30 mouse cellular contexts compared by ENCODE assay signal in genomic region chr5:141847686-141848085, GRCm38 (mm10).
DNase-seq lines count a peak whose midpoint lies in the region; ATAC-seq and TF ChIP-seq lines count a peak whose summit lies in the region.
"Had no signal": no experiment of that assay in that cellular context is flagged by ENCODE, and none has a peak within 500 bp of the region (broad histone marks: within the 10 kb centered on the region; RNA-seq: fewer than 3 reads in every experiment).

No protein-coding gene starts in this region.

- H3K27me3 ChIP-seq in embryonic facial prominence, embryonic 14.5 days (replicated peaks; ENCODE audit: control insufficient read depth, insufficient read depth, low read length), result no peaks in the 10 kb centered on the region
- no peaks in the 10 kb centered on the region for H3K27me3 ChIP-seq in myocyte (ENCODE audit: control insufficient read depth, insufficient read depth, insufficient read length)
- no peaks in the 10 kb centered on the region for H3K27me3 ChIP-seq in forebrain, embryonic 16.5 days (replicated peaks; ENCODE audit: control insufficient read depth, insufficient read depth, low read length)
- H3K27me3 ChIP-seq: forebrain, embryonic 13.5 days; heart, embryonic 13.5 days had no signal

- H3ac ChIP-seq in myocyte (ENCODE audit: control insufficient read depth, insufficient read length), result no peak overlapping the region

- H3K9ac ChIP-seq in embryonic facial prominence, embryonic 14.5 days (ENCODE audit: low read depth, low read length), result no peak overlapping the region
- H3K9ac ChIP-seq in forebrain, embryonic 16.5 days (replicated peaks; ENCODE audit: low read depth, low read length), result no peak overlapping the region
- H3K9ac ChIP-seq: forebrain, embryonic 13.5 days; forebrain, postnatal 0 days; heart, embryonic 13.5 days; hindbrain, embryonic 14.5 days had no signal

- H3K4me2 ChIP-seq in embryonic facial prominence, embryonic 14.5 days (ENCODE audit: low read depth, low read length), result no peak overlapping the region
- H3K4me2 ChIP-seq in myocyte (ENCODE audit: low read depth), result no peak overlapping the region
- no peak overlapping the region for H3K4me2 ChIP-seq in forebrain, embryonic 16.5 days (ENCODE audit: low read length)
- H3K4me2 ChIP-seq: forebrain, embryonic 13.5 days; heart, embryonic 13.5 days; hindbrain, embryonic 14.5 days had no signal

- peak; percentile 38; the same call in 1 of the 2 replicates for ATAC-seq in embryonic facial prominence, embryonic 14.5 days (ENCODE audit: low read depth)
- ATAC-seq in forebrain, embryonic 16.5 days, result no peak
- no peak for ATAC-seq in granulocyte monocyte progenitor cell, adult 5-6 weeks (replicated peaks; ENCODE audit: poor library complexity, severe bottlenecking)
- ATAC-seq: CD4-positive, CD25-positive, alpha-beta regulatory T cell, adult 4 months; forebrain, embryonic 13.5 days; forebrain, postnatal 0 days; hindbrain, postnatal 0 days; inflammation-experienced regulatory T-cells, adult 6 months; intestine, postnatal 0 days had no signal

- H3K27ac ChIP-seq in embryonic facial prominence, embryonic 14.5 days (replicated peaks; ENCODE audit: low read depth, low read length), result no peak overlapping the region
- H3K27ac ChIP-seq in forebrain, embryonic 16.5 days (ENCODE audit: low read length), result no peak overlapping the region
- H3K27ac ChIP-seq: forebrain, embryonic 13.5 days; heart, adult 2 months; heart, embryonic 10.5 days; heart, embryonic 13.5 days; hindbrain, embryonic 14.5 days; hindbrain, postnatal 0 days had no signal

- 0 out of 2 replicates have a peak, but pooled peaks cover 3% of the 10 kb centered on the region for H3K4me1 ChIP-seq in embryonic facial prominence, embryonic 14.5 days (ENCODE audit: control insufficient read depth, insufficient read depth, low read length)
- no peaks in the 10 kb centered on the region; the same call in 1 of the 2 replicates for H3K4me1 ChIP-seq in forebrain, embryonic 16.5 days (replicated peaks; ENCODE audit: control insufficient read depth, insufficient read depth, low read length)

- WGBS in embryonic facial prominence, embryonic 14.5 days, result 77% methylated on average over 4 of the region's 4 CpGs
- WGBS in forebrain, embryonic 16.5 days, result 86% methylated on average over 4 of the region's 4 CpGs

- H3K79me2 ChIP-seq in myocyte (ENCODE audit: control insufficient read depth, insufficient read depth), result no peaks in the 10 kb centered on the region

- no peaks in the 10 kb centered on the region for H3K9me3 ChIP-seq in embryonic facial prominence, embryonic 14.5 days (ENCODE audit: control insufficient read depth, low read length)
- H3K9me3 ChIP-seq in forebrain, embryonic 16.5 days (ENCODE audit: control insufficient read depth, low read length), result no peaks in the 10 kb centered on the region
- H3K9me3 ChIP-seq: forebrain, embryonic 13.5 days; heart, embryonic 10.5 days; heart, embryonic 13.5 days had no signal

- TF ChIP-seq POLR2A in myocyte (IDR thresholded peaks at IDR 0.05; ENCODE audit: insufficient read length, low read depth), result no peak

- peak; percentile 42 for DNase-seq in gastrocnemius, adult 18-20 months (ENCODE audit: low spot score)
- DNase-seq in gastrocnemius, postnatal 4 days (ENCODE audit: low spot score in 2 of 2), result no peak
- peak; percentile 67 for DNase-seq in embryonic facial prominence, embryonic 14.5 days (ENCODE audit: low spot score)
- peak; percentile 22 for DNase-seq in gastrocnemius, postnatal 14 days
- no peak for DNase-seq in frontal cortex, postnatal 10 days (ENCODE audit: low spot score in 2 of 2)
- DNase-seq: adrenal gland, adult 2 months; adrenal gland, postnatal 14 days; B cell, adult 2 months; cerebellum, adult 11-12 months; cerebellum, adult 8-10 months; cerebellum, postnatal 10 days; cerebellum, postnatal 36 days; embryo, embryonic 11 days; forebrain, postnatal 0 days; heart, adult 2 months; heart, postnatal 14 days; heart, postnatal 4 days; kidney, adult 8-10 months had no signal

- H3K4me3 ChIP-seq in embryonic facial prominence, embryonic 14.5 days (ENCODE audit: low read depth, low read length), result no peak overlapping the region
- H3K4me3 ChIP-seq in myocyte, result no peak overlapping the region
- no peak overlapping the region for H3K4me3 ChIP-seq in forebrain, embryonic 16.5 days (replicated peaks; ENCODE audit: low read length)
- H3K4me3 ChIP-seq: erythroblast, embryonic 14.5 days; forebrain, embryonic 13.5 days; heart, adult 2 months; heart, embryonic 10.5 days; heart, embryonic 13.5 days had no signal

- H3K36me3 ChIP-seq in embryonic facial prominence, embryonic 14.5 days (ENCODE audit: control insufficient read depth, insufficient read depth, low read length), result no peaks in the 10 kb centered on the region
- no peaks in the 10 kb centered on the region for H3K36me3 ChIP-seq in myocyte (ENCODE audit: control insufficient read depth, insufficient read depth)
- H3K36me3 ChIP-seq in forebrain, embryonic 16.5 days (ENCODE audit: control insufficient read depth, insufficient read depth), result no peaks in the 10 kb centered on the region
- H3K36me3 ChIP-seq: heart, embryonic 10.5 days; heart, embryonic 13.5 days had no signal

- intact Hi-C loops in gastrocnemius, postnatal 14 days (cut with DNase I; ENCODE audit: low total_unique reads), result no loop called here

TF ChIP-seq in myocyte, 11 proteins besides CTCF, POLR2A, EP300 and RAD21:
- TF ChIP-seq REST (IDR thresholded peaks at IDR 0.05; ENCODE audit: insufficient read depth, insufficient read length) (no peak), MYOG (IDR thresholded peaks at IDR 0.05; ENCODE audit: control insufficient read depth in 1 of 3, insufficient read depth in 1 of 3, insufficient read length in 2 of 3, low read depth in 2 of 3) (peak in 1 of 3 experiments; percentile 15), POLR2AphosphoS2 (IDR thresholded peaks at IDR 0.05; ENCODE audit: insufficient read length, low read depth) (no peak), SRF (IDR thresholded peaks at IDR 0.05; ENCODE audit: control insufficient read depth, insufficient read length, low read depth) (no peak), TCF3 (IDR thresholded peaks at IDR 0.05; ENCODE audit: insufficient read length, low read depth) (no peak), CEBPB (IDR thresholded peaks at IDR 0.05; ENCODE audit: insufficient read depth, poor library complexity, severe bottlenecking) (no peak), MAX (IDR thresholded peaks at IDR 0.05; ENCODE audit: low read depth) (no peak), USF1 (IDR thresholded peaks at IDR 0.05; ENCODE audit: low read depth) (no peak), MYOD1 (IDR thresholded peaks at IDR 0.05; ENCODE audit: control insufficient read depth in 1 of 3, insufficient read length in 2 of 3, low read depth in 2 of 3) (peak; percentile 41 to 93 (median 74)), E2F4 (IDR thresholded peaks at IDR 0.05; ENCODE audit: insufficient read depth) (no peak), TCF12 (IDR thresholded peaks at IDR 0.05; ENCODE audit: insufficient read depth, poor library complexity, severe bottlenecking) (peak; percentile 5)

Comparison
In these comparisons a context has a peak if more than half of its experiments do, and no peak if none do; other contexts are left out.
1. DNase-seq: peak in gastrocnemius, adult 18-20 months (single experiment), embryonic facial prominence, embryonic 14.5 days (single experiment) and gastrocnemius, postnatal 14 days (single experiment); none in gastrocnemius, postnatal 4 days (0 of 2) and frontal cortex, postnatal 10 days (0 of 2).